Mouse (Mus musculus) hindlimb bud, embryonic 11.5 days (tissue): ENCODE data around the gene Kbtbd7.
"Not testable (repeated sequence)": the region's sequence is repeated elsewhere in the genome, so short reads cannot be mapped to it uniquely, and the experiment has no call there.

Experiments
- DNase-seq: peaks from one replicate; pipeline ENCODE4 v3.0.0-alpha.2; 2012; ENCODE audit warnings: low read depth, low spot score; ENCODE audit errors: extremely low spot score

Gene Kbtbd7

DNA sequence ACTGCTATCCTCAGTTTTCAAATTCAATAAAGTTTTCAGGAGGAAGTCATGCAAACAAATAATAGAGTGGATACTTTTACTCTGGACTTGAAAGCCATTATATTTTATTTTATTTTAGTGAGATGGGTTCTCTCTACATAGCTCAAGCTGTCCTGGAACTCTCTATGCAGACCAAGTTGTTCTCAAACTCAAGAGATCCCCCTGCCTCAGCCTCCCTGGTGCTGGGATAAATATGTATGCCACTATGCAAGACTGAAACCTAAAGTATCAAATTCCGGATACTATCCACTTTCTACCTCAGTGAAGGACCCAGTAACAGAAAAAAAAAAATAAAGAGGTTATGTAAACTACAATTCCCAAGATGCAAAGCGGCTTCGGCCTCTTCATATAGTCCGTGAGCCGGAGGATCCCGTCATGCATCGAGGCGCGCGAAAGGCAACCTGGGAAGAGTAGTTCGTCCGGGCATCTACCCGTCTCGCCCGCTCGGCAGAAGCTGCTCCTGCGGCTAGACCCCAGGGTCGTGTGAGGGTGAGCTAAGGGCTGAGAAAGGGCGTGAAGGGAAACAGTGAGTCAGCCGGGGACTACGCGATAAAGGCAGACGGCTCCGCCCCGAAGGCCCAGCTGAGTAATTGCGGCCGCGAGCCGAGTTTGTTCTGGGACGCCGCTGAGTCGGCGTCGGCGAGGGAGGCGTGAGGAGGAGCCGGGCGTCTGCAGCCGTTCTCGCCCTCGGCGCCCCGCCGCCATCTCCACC is at the start of gene Kbtbd7:
Kbtbd7 (plus strand) TSS at position 533 of the 751 bp plus-strand sequence.
- peak; percentile 76 for DNase-seq

DNA sequence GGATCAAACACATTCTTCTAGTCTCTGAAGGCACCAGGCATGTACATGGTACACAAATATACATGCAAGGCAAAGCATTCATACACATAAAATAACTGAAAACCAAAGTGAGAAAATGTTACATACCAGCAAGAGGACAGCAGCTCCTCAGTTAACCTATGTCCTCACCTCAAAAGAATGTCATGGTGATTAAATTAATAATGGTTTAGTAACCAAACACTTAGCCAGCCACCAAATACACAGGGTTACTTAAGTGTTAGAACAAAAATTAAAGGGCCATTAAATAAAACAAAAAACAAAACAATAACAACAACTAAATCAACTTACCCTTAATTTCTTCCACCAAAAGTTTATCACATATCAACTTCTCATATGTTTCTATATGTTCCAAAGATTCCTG is 49.3 kb upstream of the Kbtbd7 start:
- DNase-seq = no peak

DNA sequence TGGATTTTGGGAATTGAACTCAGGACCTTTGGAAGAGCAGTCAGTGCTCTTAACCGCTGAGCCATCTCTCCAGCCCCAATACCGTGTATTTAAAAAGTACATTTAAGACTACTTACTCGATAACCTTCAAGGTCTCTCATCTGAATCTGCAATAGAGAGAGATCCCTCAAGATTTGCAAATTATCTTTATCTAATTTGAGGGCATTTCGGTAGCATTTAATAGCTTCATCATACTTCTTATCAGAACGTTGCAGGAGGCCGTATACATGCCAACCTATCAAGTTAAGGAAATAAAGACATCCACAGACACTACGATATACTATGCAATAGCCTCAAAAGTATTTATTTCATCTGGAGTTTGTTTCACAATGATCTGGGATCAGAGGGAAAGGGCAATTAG is 43.2 kb upstream of the Kbtbd7 start:
- no peak for DNase-seq

DNA sequence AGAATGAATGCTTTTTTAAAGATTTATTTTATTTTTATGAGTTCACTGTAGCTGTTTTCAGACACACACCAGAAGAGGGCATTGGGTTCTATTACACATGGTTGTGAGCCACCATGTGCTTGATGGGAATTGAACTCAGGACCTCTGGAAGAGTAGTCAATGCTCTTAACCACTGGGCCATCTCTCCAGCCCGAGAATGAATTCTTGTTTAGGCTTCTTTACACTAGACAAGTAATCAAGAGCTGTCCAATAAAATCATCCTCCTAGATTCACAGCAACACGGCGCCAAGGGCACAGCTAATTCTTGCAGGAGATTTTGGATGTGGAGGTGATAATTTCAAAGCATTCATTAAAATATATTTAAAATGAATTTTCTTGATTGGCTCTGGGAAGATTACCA is 38.0 kb upstream of the Kbtbd7 start:
- DNase-seq = no peak

DNA sequence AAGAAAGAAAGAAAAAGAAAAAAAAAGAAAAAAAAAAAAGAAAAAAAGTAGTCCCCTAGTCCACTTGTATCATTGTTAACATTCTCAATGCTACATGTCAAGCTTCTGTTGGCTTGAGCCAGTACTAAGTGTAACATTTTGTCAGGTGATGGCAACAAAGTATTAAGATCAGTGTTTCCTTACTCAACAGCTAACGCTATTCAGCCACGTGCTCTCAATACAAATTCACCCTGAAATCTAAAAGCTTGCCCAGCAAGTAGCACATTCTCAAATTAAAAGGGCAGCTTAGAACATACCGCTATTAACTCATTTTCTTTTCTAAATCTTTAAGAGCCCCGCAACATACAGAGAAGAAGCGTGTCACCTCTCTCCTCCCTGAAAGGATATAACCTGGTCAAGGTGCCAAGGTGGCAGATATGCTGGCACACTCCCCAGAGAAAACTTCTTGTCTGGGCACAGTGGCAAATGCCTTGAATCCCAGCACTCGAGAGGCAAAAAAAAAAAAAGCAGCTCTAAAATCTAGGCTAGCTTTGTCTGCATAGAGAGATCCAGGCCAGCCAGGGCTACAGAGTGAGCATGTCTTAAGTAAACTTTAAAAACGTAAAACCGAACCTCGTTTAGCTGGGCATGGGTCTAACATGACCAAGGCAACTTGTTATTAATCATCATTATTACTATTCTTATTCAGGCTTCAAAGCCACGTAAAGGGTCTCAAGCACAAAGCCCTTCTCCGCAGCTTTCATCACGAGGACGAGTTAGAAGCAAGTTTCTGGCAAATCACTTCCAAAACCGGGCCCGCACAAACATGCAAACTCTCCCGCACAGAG is 36.7 kb upstream of the Kbtbd7 start:
- no peak for DNase-seq

DNA sequence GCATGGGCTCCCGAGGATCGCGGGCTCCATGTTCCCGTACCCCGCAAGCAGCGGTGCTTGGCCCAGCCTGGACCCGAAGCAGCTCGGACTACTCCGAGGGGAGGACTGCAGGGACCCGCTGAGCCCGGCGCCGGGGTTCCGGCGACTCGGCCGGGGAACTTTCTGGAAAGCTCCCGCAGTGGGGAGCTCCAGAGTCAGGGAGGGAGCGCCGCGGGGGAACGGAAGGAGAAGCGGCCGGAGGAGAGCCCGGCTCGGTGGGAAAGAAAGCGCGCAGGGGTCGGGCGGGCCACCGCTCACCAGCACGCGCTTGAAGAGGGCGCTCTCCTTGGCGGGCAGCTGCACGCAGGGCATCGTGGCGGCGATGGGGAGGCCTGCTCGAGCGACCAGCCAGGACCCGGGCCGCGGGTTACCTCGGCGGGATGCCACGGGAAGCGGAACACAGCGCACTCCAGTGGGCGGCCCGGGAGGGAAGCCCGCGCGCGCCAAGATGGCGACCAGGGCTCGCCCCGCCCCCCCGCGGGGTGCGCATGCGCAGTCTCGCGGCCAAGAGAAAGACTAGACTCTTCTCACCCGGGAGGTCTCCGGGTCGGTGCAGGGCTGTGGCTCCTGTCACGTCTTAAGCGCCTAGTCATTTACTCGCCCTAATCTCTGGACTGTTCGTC is 35.9 kb upstream of the Kbtbd7 start, which contains the start of gene Naa16:
Naa16 (minus strand) TSS at position 514 of the 662 bp plus-strand sequence.
- DNase-seq = peak; percentile 83

DNA sequence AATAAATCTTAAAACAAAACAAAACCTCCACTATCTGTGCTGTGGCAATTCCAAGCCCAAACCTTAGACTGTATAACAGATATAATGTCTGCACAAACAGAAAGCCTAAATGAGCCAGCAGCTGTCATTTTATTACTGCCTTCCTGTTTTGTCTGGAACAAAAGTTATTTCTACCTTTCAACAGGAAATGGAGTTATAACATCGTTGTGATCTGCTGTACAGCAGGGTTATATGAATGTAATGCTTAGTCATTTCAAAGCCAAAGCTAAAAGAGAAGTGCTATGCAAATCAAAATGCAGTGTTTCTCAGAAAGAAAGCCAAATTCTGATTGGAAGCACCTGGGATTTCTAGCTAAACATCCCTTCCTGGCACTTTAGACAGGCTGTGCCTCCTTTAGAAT is 33.0 kb upstream of the Kbtbd7 start:
- DNase-seq = no peak

DNA sequence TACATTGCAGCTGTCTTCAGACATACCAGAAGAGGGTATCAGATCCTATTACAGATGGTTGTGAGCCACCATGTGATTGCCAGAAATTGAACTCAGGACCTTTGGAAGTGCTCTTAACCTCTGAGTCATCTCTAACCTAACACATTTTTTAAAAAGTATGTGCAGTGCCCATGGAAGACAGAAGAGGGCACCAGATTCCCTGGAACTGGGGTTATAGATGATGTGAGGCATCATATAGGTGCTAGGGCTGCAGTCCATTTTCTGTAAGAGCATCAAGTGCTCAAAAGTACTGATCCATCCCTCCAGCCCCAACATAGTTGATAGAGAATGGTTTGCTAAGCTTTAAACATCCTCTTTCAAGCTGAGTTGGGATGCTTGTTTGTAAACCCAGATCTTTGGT is 31.7 kb upstream of the Kbtbd7 start:
- DNase-seq = no peak

DNA sequence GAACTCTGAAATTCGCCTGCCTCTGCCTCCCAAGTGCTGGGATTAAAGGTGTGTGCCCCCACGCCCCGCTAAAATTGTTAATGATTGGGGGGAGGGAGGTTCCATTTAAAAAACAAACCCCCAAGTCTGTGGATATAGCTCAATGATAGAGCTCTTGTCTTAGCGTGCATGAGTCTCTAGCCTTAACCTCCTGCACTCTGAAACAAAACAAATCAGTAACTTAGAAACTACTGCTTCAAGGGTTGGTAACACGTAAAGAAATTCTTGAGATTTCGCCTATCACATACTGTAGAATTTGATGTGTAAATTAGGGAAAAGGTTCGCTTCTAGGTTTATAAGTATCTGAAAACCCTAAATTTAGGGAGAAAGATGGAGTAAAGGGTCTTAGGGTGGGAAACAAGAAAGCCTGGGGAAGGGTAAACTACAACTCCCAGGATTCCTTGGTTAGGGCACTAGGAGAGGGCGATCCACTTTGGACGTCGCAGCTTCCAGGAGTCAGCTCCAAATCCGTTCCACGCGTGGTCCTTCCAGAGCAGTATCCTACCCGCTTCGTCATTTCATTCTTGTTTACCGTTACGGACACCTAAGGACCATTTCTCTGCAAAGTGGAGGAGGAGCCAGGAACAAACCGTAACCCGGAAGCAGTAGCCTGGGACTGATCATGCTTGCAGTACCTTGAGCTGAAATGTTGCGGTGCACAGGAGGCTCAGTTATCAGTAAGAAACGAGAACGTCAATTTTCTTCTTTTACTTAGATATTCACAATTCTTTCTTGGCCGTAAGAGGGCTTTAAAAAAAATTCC is 28.8 kb upstream of the Kbtbd7 start, which contains the start of gene Mtrf1:
Mtrf1 (plus strand) TSS at position 452 of the 802 bp plus-strand sequence.
- peak; percentile 53 for DNase-seq

DNA sequence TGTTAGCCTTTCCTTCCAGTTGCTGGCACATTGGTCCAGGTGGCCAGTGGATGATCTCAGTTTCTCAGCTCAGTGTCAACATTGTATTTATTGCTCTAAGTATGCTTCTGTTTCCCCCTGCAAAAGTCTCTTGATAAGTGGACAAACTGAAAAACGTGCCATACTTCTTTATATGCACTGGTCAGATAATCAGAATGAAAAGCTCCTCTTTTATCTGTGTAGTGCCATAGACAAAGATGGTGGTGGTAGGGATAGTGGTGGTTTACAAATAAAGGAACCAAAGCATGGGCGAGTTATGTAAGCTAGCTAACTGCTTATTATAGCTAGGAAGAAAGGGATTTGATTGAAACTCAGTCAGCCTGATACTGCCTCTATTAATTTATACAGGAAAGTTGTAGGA is 18.7 kb upstream of the Kbtbd7 start:
- DNase-seq = no peak

DNA sequence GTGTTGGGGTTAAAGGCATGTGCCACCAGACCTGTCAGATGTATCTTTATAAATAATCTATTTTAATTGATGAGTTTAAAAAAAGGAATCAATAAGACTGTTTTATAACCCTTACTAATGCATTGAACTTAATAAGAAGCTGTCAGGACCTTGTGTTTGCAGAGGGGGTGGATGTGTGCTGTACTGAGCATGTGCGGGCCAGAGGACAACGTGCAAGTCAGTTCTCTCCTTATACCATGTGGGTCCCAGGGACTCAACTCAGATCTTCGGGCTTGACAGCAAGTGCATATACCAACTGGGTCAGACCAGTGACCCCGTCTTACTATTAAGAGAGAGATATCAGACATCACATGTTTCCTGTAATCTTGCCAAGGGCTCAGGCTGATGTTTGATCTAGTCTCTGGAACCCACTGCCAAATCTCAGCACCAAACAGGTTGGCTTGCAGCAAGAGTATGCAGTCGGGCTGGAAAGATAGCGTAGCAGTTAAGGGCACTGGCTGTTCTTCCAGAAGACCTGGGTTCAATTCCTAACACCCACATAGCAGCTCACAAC is 17.0 kb upstream of the Kbtbd7 start:
- no peak for DNase-seq

DNA sequence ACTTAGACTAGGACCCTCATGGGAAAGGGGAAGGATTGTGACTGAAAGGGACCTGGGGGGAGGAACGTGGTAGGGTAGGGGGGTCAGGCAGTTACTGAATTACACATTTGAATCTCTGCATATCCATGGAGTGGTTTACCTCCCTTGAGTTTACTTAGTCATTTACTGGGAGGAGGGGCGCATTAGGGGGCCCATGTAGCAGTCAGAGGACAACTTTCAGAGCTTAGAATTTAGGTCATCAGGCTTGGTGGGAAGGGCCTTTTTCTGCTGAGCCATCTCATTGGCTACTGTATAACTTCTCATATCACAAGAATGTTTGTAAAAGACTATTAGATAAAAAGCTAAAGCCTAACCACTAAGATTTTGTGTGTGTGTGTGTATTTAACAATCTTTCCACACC is 15.6 kb upstream of the Kbtbd7 start:
- DNase-seq = no peak

DNA sequence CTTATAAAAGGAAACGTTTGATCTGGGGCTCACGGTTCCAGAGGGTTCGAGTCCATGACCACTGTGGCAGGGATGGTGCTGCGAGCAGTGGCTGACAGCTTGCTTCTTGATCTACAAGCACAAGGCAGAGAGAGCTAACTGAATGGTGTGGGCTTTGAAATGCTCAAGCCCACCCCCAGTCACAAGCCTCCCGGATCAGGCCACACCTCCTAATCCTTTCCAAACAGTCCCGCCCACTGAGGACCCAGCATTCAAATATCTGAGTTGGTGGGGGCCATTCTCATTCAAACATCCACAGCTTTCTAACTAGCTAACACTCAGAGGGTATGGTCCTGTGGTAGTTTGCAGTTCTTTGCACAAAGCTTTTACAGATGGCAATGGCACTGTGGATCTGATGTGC is 13.2 kb upstream of the Kbtbd7 start:
- no peak for DNase-seq

DNA sequence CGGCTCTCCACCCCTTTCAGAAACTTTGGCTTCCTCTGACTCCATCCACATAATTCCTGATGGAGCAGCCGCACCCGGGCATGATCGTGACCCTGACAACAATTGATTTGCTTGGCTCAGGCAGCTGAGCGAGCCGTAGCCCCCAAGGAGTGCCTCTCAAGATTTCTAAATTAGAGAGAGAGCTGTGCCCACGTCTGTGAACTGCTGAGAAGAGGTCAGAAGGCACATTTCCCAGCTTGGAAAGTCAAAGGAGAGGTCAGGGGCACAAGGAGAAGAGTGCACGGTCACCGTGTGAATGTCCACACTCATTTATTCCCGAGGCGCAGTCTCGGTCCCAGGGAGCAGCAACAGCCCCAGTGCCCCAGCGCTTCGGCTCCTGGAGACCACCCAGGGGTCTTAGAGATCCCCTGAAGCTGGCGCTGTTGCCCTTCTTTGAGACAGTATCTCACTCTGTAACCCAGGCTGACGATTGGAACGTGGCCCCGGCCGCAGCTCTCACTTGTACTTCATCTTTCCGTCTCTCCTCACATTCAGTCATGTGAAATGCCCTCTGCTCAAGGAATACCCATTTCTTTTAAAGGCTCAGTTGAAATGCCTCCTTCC is 6.1 kb upstream of the Kbtbd7 start:
- DNase-seq = no peak

DNA sequence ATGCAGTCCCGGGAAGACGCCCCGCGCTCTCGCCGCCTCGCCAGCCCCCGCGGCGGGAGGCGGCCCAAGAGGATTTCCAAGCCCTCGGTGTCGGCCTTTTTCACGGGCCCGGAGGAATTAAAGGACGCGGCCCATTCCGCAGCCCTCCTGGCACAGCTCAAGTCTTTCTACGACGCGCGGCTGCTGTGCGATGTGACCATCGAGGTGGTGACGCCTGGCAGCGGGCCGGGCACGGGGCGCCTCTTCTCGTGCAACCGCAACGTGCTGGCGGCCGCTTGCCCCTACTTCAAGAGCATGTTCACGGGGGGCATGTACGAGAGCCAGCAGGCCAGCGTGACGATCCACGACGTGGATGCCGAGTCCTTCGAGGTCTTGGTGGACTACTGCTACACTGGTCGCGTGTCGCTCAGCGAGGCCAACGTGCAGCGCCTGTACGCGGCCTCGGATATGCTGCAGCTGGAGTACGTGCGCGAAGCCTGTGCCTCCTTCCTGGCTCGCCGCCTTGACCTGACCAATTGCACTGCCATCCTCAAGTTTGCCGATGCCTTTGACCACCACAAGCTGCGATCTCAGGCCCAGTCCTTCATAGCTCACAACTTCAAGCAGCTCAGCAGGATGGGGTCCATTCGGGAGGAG is 537 bp downstream of the Kbtbd7 start:
- not testable (repeated sequence) for DNase-seq

DNA sequence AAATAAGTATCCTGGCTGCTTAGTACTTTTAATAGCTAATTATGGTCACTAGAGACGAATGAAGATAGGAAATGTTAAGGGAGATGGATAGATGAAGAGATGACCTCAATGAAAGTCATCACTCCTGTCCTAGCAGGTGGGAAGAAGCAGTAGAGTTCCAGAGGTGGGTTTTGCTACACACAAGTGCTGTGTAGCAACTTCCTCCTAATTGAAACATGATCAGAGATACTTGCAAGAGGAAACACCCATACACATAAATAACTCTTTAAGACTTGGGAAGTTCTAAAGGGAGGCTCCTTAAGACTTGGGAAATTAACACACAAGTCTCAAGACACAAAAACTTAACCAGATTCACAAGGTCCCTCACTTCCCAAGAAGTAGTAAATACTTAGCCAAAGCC is 7.8 kb downstream of the Kbtbd7 start:
- no peak for DNase-seq

DNA sequence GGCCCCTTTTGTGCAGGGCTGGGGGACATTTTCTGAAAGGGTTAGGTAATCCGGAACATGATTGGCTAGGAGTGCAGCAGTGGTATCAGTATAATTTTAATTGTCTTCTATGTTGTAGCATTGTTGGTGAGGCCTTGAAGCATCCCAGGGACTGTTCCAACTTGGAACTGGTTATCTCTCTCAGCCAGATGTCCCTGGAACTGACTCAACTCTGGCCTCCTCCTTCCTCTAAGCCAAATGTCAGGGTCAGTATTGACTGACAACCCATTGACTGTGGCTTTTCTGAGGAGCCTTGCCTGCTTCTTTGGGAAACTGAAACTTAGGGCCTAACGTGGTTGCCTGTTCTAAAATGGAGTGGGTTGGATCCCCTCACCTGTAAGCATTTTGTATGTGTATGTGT is 14.3 kb downstream of the Kbtbd7 start:
- DNase-seq = no peak

DNA sequence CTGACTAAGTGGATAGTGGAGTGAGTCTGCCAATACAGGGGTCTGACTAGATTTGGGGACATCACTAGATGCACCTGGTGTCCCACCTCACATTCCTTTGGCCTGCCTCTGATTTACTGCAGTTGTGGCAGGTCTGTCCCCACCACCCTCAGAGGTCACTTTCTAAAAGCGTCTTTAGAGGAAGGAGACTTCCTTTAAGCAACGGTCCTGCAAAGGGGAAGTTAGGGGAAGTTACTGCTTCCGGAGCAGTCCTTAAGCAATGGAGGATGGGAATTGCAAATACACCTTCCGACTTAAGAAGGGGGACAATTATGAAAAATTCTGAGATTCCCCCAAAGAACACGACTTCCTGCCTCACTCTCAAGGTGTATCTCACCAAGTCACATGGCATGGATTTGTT is 15.1 kb downstream of the Kbtbd7 start:
- DNase-seq = no peak

DNA sequence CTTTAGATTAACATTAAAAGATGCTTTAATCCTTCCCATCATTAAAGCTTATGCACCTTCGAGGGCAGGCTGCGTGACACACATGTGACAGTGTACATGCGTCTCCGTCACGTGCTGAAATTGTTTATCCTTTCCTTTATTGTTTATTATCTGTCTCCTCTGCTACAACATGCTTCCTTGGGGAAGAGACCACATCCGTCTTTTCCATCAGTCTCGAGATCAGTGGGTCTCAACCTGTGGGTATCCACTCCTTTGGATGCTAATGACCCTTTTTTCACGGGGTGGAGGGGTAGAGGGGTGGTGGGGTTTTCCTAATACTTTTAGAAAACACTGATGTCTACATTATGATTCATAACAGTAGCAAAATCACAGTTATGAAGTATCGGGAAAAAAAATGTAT is 18.3 kb downstream of the Kbtbd7 start:
- no peak for DNase-seq
